Mouse (Mus musculus) ES-Bruce4 (cell line): ENCODE measurements around the gene Actl6b.

Experiments
- CTCF ChIP-seq: IDR thresholded peaks from one replicate; pipeline ENCODE4 v1.8.1; 2011; ENCODE audit warnings: low read depth, low read length
- EP300 ChIP-seq: IDR thresholded peaks from 2 replicates; pipeline ENCODE4 v1.6.1; 2011; ENCODE audit warnings: low read depth, low read length; ENCODE audit not compliant: insufficient read depth

DNA sequence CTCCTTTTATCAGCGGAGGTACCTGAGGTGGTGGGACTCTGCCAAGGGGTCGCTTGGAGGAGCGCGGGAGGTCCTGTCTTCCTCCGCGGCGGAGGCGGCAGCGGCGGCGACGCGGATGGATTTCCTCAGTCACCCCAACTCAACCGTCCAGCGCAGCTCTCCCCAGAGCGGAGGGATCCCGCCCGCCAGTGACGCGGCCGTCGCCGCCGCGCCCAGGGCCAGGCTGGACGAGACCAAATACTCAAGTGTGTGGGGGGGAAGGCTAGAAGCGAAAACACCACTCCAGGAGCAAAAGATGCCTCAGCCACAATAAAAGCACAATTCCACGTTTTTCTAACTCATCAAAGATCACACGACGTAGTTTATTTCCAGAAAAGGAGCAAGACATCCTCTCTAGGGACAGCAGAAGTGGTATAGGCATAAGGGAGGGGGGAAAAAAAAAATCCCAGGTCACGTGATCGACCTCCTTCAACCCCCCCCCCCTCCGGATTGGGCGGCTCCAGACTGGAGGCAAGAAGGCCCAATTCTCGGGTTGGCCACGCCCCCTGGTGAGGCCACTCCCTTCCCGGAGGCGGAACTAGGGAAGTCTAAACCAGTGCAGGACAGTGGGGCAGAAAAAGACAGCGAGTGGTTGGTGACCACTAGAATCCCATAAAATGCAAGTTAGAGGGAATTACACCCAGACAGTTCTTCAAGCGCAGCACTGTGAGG lies 20.0 kb upstream of the Actl6b start, which contains the start of the genes Epo and Gnb2:
- TF ChIP-seq CTCF (no peak), EP300 (peak; percentile 84)
